Mouse (Mus musculus) WW6 (cell line): Measurements from ENCODE around the gene Cyp4b1.
"Not testable (repeated sequence)": the region's sequence is repeated elsewhere in the genome, so short reads cannot be mapped to it uniquely, and the experiment has no call there.

ENCODE experiments used
- DNase-seq: peaks from one replicate; pipeline ENCODE4 v3.0.0-alpha.2; 2013; ENCODE audit warnings: low read depth, low spot score

Gene Cyp4b1

DNA sequence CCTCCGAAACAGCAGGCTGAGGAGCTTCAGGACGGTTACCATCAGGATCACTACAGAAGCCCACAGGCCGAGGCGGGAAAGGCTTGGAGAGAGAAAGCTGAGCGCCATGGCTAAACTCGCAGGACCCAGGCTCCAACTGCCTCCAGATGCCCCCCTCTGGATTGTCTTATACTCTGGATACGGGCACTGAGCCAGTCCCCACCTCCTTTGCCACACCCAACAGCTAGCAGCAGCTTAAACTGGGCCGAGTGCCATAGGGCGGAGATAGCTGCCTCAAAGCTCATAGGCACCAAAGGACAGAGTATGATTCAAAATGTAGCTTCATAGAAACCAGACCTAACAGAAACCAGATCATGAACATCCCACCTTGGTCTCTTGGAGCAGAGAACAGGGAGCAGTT is at the start of gene Cyp4b1:
Cyp4b1 (minus strand) TSS at position 144 of the 400 bp plus-strand sequence.
- no peak for DNase-seq

DNA sequence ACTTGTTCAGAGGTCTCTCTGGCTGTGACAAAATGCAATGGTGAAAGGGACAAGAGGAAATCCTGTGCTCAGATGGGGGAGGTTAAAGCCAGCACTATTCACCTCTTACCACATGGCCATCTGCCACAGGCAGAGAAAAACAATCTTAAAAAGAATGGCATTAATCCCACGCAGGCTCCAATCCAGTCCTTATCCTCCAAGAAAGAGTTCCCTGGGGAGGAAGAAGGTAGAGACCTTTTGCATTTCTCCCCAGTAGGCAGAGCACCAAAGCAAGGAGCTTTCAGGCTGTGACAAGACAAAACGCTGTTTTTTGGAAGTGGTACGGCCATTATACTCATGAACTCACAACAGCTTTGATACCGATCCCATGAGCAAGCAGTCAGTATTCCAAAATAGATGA is 38.8 kb upstream of the Cyp4b1 start:
- DNase-seq, result no peak

DNA sequence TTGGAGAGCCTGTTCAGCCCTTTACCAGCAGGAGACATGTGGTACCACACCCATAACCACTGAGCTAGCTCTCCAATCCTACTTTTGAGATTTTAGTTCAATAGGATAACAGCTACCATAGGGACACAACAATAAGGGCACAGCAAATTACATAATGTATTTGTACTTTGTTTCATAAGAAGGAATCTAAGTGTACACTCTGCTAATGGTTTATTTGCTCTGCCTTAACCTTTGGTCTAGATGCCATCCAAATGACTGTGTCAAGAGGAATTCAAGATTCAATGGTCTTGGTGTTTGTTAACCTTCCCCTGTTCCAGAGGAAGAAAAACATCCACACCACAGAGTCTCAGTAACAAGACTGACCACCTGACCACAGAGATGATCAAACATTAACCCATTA is 11.7 kb upstream of the Cyp4b1 start:
- no peak for DNase-seq

GRCm38 (mm10) chr4:115657867-115658249 is 10.3 kb upstream of the Cyp4b1 start:
- DNase-seq, result no peak

DNA sequence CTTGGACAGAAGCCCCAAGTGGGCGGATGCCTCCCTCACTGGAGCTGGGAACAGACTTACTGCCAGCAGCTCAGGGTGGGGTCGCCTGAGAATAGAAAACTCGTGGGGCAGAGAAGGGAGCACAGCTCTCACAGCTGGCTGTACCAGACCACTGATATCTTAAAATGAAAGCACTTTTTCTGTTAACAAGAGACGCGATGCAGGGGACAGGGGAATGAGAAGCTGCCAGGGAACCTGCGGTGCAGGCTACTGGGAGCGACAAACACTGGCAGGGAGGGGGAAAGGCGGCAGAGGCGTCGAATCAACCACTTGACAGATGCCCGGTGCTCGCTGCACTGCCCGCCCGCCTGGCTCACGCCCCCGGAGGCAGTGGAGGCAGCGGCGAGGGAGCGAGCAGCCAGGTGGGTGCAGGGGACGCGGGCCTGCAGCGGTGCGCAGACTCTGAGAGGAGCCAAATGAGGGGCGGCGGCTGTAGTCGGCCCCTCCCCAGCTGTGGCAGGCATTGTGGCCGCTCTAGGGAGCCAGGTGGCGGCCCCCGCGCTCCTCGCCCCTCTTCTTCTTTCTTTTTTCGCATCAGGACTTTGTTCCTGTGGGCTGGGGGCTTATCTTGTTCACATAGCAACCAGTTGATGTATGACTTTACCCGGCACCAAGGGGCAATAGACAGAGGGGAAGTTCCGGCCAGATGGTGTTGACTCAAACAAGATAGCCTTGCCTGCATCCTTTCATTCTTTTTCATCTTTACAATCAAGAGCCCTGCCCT is 9.8 kb upstream of the Cyp4b1 start:
- DNase-seq, result no peak

DNA sequence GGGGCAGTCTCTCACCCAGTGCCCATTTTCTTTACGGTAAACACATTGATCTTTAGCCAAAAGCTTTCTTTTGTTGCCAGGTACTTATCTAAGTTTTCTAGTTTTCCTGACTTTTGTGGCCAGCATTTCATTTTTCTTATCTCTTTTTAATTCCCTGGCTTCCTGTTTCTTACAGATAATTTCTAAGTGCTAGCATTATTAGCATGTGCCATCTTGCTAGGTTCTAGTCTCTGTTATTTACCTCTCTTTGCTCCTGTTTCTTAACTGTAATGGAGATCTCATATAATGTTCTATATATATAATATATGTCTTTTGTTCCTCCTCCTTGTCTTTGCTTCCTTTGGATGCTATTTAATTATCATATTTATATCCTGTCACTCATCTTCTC is 9.0 kb upstream of the Cyp4b1 start:
- DNase-seq, result not testable (repeated sequence)

- DNase-seq, result not testable (repeated sequence)
Observed at GRCm38 (mm10) chr4:115655841-115656534, 8.5 kb upstream of the Cyp4b1 start.

GRCm38 (mm10) chr4:115650866-115651265 is 3.3 kb upstream of the Cyp4b1 start:
- DNase-seq, result no peak

- DNase-seq, result no peak
Observed at GRCm38 (mm10) chr4:115649344-115649743, 1.8 kb upstream of the Cyp4b1 start.

- DNase-seq, result no peak
Observed at GRCm38 (mm10) chr4:115648752-115649151, 1.2 kb upstream of the Cyp4b1 start.

DNA sequence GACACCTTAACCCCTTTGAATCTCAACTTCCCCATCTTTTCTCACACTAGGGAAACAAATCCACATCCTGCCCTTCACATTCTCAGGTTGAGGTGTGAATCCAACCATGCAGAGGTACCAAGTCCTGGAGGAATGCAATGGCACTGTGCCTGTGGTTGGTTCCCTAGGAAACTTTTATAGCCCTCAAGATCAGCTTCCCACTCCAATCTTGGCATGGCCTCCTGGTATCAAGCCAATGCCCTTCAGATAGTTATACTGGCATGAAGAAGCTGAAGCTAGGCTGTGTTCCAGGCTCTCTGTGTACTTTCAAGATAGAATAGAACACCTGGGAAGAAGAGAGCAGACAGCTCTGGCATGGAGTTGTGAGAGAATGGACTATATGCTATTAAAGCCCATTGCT is 2.2 kb downstream of the Cyp4b1 start:
- no peak for DNase-seq

DNA sequence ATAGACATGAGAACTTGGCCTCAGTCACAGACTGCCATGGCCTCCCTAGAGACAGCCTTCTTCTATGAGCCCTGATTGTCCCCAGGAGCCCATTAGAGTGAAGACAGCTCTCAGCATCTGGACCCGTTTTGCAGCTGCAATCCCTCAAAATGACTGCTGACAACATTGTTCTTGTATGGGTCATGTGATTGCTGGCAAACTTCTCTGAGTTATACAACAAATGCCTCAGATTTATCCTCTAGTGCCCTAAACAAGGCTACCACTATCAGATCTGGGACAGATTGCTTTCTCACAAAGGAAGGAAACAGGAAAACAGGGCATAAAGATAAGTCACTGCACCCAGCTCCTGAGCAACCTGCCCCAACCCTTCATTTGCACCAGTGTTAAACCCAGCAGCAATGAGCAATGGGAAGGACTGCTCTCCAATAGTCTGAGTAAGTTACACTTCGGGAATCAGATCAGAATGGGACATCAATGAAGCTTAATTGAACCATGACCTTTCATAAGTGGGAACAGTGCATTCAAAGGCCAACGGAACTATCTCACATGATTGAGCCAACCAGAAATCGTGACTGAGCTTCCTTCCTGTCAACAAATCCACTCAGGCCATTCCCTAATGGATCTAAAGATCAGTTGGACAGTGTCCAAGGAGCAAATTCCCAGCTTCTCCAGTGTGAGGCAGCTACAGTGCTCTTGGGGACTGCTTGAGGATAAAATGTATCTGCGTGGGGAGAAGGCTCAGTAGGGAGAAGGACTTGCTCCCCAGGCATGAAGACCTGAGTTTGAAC is 4.4 kb downstream of the Cyp4b1 start:
- DNase-seq, result no peak

- not testable (repeated sequence) for DNase-seq
Observed at GRCm38 (mm10) chr4:115625560-115625959, 22.0 kb downstream of the Cyp4b1 start.

- DNase-seq, result no peak
Observed at GRCm38 (mm10) chr4:115614005-115614404, 33.5 kb downstream of the Cyp4b1 start.

- not testable (repeated sequence) for DNase-seq
Observed at GRCm38 (mm10) chr4:115600611-115601010, 46.9 kb downstream of the Cyp4b1 start, which contains the start of gene Cyp4a32. Gene Cyp4a32, plus strand, starts transcription at chr4:115600969.

- DNase-seq, result no peak
Observed at GRCm38 (mm10) chr4:115596824-115597336, 50.6 kb downstream of the Cyp4b1 start.

- no peak for DNase-seq
Observed at GRCm38 (mm10) chr4:115596357-115596756, 51.2 kb downstream of the Cyp4b1 start.

- DNase-seq, result no peak
Observed at GRCm38 (mm10) chr4:115583036-115583435, 64.5 kb downstream of the Cyp4b1 start.

GRCm38 (mm10) chr4:115575776-115576175 is 71.7 kb downstream of the Cyp4b1 start:
- no peak for DNase-seq

- no peak for DNase-seq
Observed at GRCm38 (mm10) chr4:115575255-115575654, 72.3 kb downstream of the Cyp4b1 start.
